Mouse (Mus musculus): ENCODE measurements around the gene Rpe.
"Not testable (repeated sequence)": the region's sequence is repeated elsewhere in the genome, so short reads cannot be mapped to it uniquely, and the experiment has no call there.

Rpe gene

GRCm38 (mm10) chr1:66700693-66701575 lies at the start of gene Rpe:
Gene Rpe (plus strand): TSS chr1:66700831.
- DNase-seq (ENCODE audit: low read depth, low spot score): peak; percentile 92

- peak; percentile 28 for DNase-seq (ENCODE audit: low read depth, low spot score)
Measured at GRCm38 (mm10) chr1:66655119-66655746, 45.4 kb upstream of the Rpe start.

- peak; percentile 51 for DNase-seq (ENCODE audit: low read depth, low spot score)
Measured at GRCm38 (mm10) chr1:66655747-66656119, 44.9 kb upstream of the Rpe start.

- DNase-seq (ENCODE audit: low read depth, low spot score): no peak
Measured at GRCm38 (mm10) chr1:66671475-66671874, 29.2 kb upstream of the Rpe start.

DNA sequence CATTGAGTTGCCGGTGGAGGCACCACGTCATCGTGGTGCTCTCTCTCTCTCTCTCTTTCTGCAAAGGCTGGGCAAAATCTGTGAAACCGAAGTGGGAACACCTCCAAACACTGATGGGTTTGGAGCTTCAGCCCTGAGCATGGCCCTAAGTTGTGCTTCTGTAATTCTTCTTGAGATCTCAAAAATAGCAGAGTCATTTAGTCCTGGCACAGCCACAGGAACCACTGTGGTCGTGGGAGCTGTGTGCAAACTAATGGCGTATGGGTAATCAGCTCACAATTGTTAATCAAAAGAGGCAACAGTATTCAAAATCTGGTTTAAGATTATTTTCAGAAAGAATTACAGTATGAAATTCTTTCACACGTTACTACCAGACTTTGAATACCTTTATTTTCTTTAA lies 27.8 kb upstream of the Rpe start:
- DNase-seq (ENCODE audit: low read depth, low spot score): no peak

DNA sequence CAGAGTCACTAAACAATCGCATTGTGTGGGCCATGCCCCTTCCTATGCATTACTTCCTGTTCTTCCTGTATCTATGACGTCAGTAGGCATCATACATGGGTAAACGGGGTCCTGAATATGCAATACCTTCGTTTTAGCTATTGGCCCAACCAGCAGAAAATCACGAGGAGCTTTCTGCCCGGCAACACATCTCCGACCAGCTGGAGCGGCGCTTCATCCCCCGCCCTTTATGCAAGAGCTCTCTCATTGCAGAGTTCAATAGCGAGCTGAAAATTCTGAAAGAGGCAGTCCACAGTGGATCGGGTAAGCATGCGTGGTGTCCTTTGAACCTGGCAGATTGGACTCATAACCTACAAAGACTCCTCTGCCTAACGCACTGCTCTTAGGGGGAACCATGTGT lies 22.7 kb upstream of the Rpe start:
- DNase-seq (ENCODE audit: low read depth, low spot score): no peak

- DNase-seq (ENCODE audit: low read depth, low spot score): no peak
Measured at GRCm38 (mm10) chr1:66678662-66679061, 22.0 kb upstream of the Rpe start.

GRCm38 (mm10) chr1:66682974-66683373 lies 17.7 kb upstream of the Rpe start:
- DNase-seq (ENCODE audit: low read depth, low spot score): no peak

GRCm38 (mm10) chr1:66691772-66692171 lies 8.9 kb upstream of the Rpe start:
- no peak for DNase-seq (ENCODE audit: low read depth, low spot score)

DNA sequence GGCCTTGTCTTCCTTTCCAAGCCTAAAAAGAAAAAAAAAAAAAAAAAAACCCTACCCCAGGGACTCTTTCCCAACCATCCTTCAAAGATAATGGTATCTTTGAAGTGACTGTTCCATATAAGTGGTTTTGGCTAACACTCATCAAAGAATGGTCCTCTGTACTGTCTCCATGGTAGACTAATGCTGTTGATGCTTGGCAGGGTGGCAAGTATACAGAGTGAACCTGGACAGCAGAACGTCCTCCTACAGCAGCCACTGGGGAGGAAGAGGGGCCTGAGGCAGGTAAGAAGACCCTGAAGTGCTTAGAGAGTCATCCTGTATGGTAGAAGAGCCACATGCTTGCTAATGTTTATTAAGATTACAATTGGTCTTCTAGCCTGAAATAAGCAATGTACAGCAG lies 8.3 kb upstream of the Rpe start:
- DNase-seq (ENCODE audit: low read depth, low spot score): no peak

DNA sequence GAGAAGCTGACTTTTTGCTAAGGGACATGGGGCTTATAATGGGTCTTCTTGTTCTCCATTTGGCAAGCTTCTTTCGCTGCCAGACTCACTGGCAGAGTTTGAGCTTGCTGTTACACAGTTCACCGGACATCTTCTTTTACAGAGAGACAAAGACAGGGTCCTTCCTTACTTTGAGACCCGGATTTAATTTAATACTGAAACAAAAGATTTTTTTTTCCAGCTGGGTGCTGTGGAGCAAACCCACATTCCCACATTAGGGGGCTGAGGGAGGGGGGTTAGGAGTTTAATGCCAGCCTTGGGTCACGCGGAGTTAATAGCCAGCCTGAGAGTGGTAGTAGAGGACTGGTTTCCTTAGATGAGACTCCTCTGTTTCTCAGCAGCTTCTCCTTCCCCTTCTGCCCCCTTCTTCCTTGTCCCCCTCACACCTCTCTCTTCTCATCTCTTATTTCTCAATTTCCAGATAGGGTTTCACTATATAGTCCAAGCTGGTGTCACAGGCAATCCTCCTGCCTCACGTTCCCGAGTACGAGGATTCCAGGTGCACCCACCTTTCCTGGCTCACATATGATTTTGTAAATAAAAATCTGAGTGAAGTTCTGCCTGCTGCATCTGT lies 7.7 kb upstream of the Rpe start:
- no peak for DNase-seq (ENCODE audit: low read depth, low spot score)

- no peak for DNase-seq (ENCODE audit: low read depth, low spot score)
Measured at GRCm38 (mm10) chr1:66694266-66694665, 6.4 kb upstream of the Rpe start.

DNA sequence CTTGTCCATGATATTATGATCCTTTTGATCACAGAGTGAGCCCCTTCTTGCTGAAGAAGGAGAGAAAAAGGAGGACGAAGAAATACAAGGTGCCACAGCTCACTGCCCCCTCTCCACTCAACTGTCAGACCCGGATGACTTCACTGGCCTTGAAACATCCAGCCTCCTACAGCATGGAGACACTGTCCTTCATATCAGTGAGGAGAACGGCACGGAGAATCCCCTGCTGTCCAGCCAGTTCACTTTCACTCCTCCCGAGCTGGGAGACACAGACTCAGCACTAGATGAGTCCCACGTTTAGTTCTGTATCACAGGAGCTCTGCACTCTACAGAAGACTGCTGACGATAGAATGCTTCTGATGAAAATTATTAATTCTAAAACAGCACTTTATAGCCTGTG lies 5.3 kb upstream of the Rpe start:
- no peak for DNase-seq (ENCODE audit: low read depth, low spot score)

DNA sequence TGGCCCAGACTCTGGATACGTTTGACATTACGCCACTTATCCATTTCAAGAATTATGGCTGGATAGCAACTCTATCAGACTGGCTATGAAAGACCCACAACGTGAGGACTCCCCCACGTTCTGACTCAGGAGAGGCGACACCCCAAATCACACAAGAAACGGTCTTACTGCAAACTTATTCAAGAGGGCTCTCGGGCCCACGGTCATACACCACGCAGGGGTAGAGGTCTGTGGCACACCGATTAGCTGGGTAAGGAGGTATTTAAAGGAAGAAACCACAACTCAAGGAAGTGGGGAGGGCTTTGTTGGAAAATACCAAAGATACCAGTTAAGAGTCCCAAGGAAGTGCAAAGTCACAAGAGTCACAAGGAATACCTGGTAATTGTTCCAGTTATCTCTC lies 1.0 kb upstream of the Rpe start:
- not testable (repeated sequence) for DNase-seq (ENCODE audit: low read depth, low spot score)

DNA sequence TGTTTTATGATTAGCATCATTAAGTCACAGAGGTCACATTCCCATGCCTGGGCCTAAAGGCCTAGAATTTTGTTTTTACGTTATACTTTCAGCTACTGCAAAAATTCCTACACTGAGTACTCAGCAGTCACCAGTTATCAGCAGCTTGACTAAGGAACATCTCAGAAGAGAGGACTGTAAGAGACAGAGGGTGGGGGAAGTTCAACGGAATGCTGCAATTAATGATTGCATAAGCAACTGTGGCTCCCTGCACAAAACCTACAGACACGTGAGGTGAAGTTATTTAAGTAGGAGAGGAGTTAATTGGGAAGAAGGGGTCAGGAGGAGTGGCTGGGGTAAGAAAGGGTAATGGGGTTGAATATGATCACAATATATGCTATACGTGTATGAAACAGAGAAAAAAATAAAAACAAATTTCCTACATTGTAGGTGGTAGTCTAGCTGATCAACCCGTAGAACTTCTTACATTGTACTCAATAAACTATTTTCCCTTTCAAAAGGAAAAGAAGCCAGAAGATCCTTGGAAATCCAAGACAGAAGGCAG lies 410 bp upstream of the Rpe start:
- DNase-seq (ENCODE audit: low read depth, low spot score): no peak

- no peak for DNase-seq (ENCODE audit: low read depth, low spot score)
Measured at GRCm38 (mm10) chr1:66701576-66701940, 927 bp downstream of the Rpe start.

GRCm38 (mm10) chr1:66702623-66703345 lies 2.2 kb downstream of the Rpe start:
- no peak for DNase-seq (ENCODE audit: low read depth, low spot score)

DNA sequence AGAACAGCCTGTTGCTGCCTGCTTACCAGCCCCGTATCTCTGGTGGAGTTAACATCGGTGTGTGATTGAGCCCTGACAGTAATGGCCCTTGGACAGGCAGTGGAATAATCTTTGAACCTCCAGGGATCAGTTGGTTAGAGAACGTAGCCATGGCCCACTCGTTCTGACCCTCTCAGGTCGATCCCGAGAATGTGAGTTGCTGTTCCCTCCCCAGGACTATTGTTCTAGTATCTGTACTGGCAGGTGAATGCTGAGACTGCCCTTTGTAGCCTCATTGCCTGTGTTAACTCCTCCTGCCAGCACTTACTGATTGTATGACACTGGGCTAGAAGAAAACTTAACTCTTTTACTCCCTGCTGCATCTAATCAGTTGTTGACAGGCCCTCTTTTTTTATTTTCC lies 3.9 kb downstream of the Rpe start:
- DNase-seq (ENCODE audit: low read depth, low spot score): no peak

DNA sequence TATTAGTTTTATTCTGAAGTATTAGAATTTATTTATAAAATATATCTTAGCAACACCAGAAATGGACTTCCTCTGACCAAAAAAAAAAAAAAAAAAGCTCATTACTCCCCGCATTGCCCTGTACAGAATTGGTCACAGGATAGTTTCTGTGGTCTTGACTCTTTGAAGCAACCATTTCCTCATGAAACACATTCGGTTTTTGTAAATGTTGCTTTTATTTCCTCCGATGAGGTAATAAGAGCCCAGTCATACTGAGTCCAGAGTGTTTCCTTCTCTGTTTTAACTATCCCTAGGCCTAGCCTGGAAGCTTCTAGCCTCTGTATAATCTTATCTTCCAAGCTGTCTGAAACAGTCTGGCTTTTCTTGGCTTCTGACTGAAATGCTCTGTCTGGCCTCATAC lies 12.2 kb downstream of the Rpe start:
- no peak for DNase-seq (ENCODE audit: low read depth, low spot score)

- no peak for DNase-seq (ENCODE audit: low read depth, low spot score)
Measured at GRCm38 (mm10) chr1:66730581-66730980, 29.9 kb downstream of the Rpe start.

GRCm38 (mm10) chr1:66768764-66769163 lies 68.1 kb downstream of the Rpe start:
- no peak for DNase-seq (ENCODE audit: low read depth, low spot score)

All from forelimb bud, embryonic 11.5 days (tissue).